Mouse (Mus musculus) Patski (cell line): Measurements from ENCODE around the gene Rin3. TPM values are rescaled to one million over a fixed set of nuclear protein-coding genes. Genes with fewer than 3 reads are reported as not detected.

Source experiments
- ATAC-seq: fragments of 100-300 bp; one replicate; pipeline ENCODE4 v1.8.0; 2021
- CTCF ChIA-PET: fragments of 350-600 bp; sonication (Branson Sonifier 250); formaldehyde crosslinking; loops from one replicate; lab custom pipeline; 2022; ENCODE audit warnings: inconsistent platforms; lab: Charles Lee
- POLR2A ChIA-PET: fragments of 350-600 bp; sonication (Branson Sonifier 250); formaldehyde crosslinking; loops from one replicate; lab custom pipeline; 2022; ENCODE audit warnings: antibody characterized with exemption, inconsistent platforms; lab: Charles Lee
- DNase-seq: peaks from one replicate; pipeline ENCODE4 v3.0.0-alpha.2; 2011; ENCODE audit warnings: low read depth, low spot score
- H3K27me3 ChIP-seq: fragments of 371-371 bp; one replicate; pipeline ENCODE4 v1.5.1; 2021
- CTCF ChIP-seq: fragments of 100-300 bp; IDR thresholded peaks from one replicate; pipeline ENCODE4 v1.5.1; 2021
- in situ Hi-C: fragments of 300-500 bp; cut with MboI; formaldehyde crosslinking; loops from 3 replicates; pipeline ENCODE4 v1.11.1; 2018; ENCODE audit warnings: low pct_unique_long_range_greater_than_20kb, mixed read lengths
- polyA plus RNA-seq: library from polyadenylated mRNA; unstranded; gene quantifications from one replicate; pipeline ENCODE4 v1.2.3, GENCODE M21; 2021

Gene Rin3
- polyA plus RNA-seq, 1 experiment from 2014 or later, result 31.6 TPM

- peak; percentile 50 for ATAC-seq
- in situ Hi-C loops, result no loop called here
- no peak for TF ChIP-seq CTCF
- no peaks in the 10 kb centered on the region for H3K27me3 ChIP-seq
- ChIA-PET POLR2A (no interaction called here), CTCF (no interaction called here)
- no peak for DNase-seq
These were observed 28.6 kb downstream of the Rin3 start for GRCm38 (mm10) chr12:102311454-102311853.

DNA sequence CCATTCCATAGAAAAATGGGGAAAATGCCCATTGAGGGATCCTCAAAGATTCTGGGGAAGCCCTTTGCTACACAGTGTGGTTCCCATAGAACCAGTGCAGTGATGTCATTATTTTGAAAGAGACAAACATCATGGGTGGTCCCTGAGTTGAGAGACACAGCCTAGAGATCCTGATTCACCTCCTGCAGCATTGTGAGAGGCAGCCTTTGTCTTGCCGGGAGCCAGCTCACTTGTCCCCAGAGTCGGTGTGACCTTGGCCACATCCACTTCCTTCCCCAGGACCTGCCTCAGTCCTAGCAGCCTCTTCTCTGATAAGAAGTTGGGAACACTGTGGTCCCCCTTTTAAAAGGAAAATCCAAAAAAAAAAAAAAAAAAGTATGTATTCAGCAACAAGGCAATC is 36.3 kb downstream of the Rin3 start:
- TF ChIP-seq CTCF, result no peak
- no peak for ATAC-seq
- POLR2A ChIA-PET, result no interaction called here
- CTCF ChIA-PET, result no interaction called here
- in situ Hi-C loops, result no loop called here
- no peaks in the 10 kb centered on the region for H3K27me3 ChIP-seq
- no peak for DNase-seq

DNA sequence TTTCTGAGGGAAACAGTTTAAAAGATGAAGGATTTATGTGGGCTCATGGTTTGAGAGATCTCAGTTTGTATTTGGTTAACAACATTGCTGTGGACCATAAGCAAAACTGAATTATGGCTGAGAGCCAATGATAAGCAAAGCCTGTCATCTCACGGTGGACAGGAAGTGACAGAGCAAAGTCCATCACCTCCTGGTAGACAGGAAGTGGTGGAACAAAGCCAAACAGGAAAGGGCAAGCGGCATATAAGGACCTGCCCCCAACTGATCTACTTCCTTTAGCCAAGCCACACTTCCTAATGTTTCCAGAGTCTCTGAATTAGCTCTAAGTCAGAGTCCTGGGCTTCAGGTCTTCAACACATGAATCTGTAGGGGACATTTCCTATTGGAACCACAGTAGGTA is 37.1 kb downstream of the Rin3 start:
- no peak for TF ChIP-seq CTCF
- ATAC-seq (no peak), DNase-seq (no peak)
- H3K27me3 ChIP-seq, result no peaks in the 10 kb centered on the region
- POLR2A ChIA-PET, result interaction anchor here (0.8 kb wide), 1 partner anchor 35 kb away, joined by 3 read pairs; no protein-coding TSS in a partner anchor
- in situ Hi-C loops, result no loop called here
- CTCF ChIA-PET, result no interaction called here

DNA sequence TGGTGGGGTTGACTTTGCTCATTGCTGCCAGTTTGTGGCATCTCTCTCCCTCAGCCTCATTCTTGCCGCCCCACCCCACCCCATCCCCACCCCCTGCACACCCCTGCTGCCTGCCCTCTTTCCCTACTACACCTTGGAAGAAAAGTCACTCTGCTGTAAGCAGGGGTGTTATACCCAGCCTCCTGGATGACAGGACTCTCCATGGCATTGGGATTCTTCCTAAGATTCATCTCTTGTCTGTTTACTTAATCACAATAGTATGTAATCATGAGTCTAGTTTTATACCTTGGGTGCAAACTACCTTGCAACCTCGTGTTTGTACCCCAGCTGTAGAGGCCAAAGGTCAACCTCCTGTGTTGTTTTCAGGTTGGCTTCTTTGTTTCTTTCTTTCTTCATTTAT is 37.5 kb downstream of the Rin3 start:
- in situ Hi-C loops, result no loop called here
- ATAC-seq, result no peak
- TF ChIP-seq CTCF, result no peak
- no peaks in the 10 kb centered on the region for H3K27me3 ChIP-seq
- ChIA-PET POLR2A (interaction anchor here (0.8 kb wide), 1 partner anchor 34 kb away, joined by 3 read pairs; no protein-coding TSS in a partner anchor), CTCF (no interaction called here)
- no peak for DNase-seq

DNA sequence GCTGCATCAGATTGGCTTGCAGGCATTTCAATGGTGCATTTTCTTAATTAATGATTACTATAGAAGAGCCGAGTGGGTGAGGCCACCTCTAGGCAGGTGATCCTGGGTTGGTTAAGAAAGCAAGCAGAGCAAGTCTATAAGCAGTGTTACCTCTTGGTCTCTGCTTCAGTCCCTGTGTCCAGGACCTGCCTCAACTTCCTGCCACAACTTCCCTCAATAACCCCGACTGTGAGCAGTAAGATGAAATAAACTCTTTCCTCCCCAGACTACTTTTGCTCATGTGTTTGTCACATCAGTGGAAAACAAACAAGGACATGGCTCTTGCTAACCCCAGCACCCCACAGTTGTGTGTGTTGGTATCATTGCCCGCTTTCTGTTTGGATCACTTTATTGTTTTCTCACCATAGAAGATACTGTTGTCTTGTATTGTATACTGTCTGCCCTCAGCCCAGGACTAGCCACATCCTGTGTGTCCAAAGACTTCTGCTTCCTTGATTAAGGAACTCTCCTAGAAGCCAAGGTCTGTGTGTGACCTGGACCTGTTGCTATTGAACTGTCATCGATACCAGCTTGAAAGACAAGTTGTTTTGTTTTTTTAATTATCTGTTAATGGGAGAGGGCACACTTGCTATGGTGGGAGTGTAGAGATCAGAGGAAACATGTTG is 38.3 kb downstream of the Rin3 start:
- no peak for TF ChIP-seq CTCF
- in situ Hi-C loops, result no loop called here
- ChIA-PET CTCF (no interaction called here), POLR2A (interaction anchor here (0.6 kb wide), 1 partner anchor 140 kb away, joined by 5 read pairs; no protein-coding TSS in a partner anchor)
- DNase-seq, result no peak
- no peaks in the 10 kb centered on the region for H3K27me3 ChIP-seq
- ATAC-seq, result no peak

DNA sequence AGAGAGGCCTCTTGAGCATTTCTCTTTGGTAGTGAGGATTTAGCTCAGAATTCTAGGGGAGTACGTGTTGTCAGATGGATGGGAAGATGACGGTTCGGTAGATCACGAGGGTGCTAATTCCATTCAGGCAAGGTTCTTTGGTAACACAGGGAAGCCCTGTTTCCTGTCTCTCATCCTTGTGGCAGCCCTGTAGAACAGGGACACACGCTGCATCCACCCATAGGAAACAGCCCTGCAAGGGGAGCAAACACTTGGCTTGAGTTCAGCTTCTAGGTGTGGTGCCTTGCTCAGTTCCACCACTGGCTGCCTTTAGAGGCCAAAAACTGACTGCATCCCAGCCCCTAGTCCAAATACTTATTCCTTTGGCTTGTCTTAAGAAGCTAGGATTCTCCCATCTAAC is 39.0 kb downstream of the Rin3 start:
- no peak for TF ChIP-seq CTCF
- no peaks in the 10 kb centered on the region for H3K27me3 ChIP-seq
- ChIA-PET CTCF (no interaction called here), POLR2A (no interaction called here)
- DNase-seq, result no peak
- no peak for ATAC-seq
- in situ Hi-C loops, result no loop called here

DNA sequence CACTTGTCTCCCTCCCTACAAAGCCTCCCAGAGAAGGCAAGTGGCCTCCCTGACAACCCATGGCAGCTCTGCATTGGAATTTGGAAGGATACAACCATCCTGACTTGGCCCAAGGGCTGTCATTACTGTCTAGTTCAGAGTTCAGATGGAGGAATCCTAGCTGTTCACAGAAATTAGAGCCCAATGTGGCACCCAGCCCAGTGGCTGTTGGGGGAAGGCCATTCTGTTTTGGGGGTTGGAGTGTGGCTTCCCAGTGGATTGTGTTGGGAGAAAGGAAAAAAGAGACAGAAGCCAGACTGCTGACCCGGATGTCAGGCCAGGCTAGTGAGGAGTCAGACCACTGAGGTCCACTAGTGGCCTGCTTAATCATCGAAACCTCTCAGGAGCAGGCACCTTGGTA is 40.5 kb downstream of the Rin3 start:
- H3K27me3 ChIP-seq, result no peaks in the 10 kb centered on the region
- DNase-seq, result no peak
- ChIA-PET CTCF (no interaction called here), POLR2A (no interaction called here)
- ATAC-seq, result no peak
- in situ Hi-C loops, result no loop called here
- TF ChIP-seq CTCF, result no peak

- DNase-seq, result no peak
- POLR2A ChIA-PET, result interaction anchor here (1.0 kb wide), 1 partner anchor 40 kb away, joined by 3 read pairs; no protein-coding TSS in a partner anchor
- H3K27me3 ChIP-seq, result no peaks in the 10 kb centered on the region
- no peak for ATAC-seq
- TF ChIP-seq CTCF, result no peak
- CTCF ChIA-PET, result interaction anchor here (1.4 kb wide), 1 partner anchor 9 kb away, joined by 4 read pairs; no protein-coding TSS in a partner anchor
- in situ Hi-C loops, result no loop called here
These were observed 41.5 kb downstream of the Rin3 start for GRCm38 (mm10) chr12:102324156-102324885.

- DNase-seq (no peak), ATAC-seq (no peak)
- CTCF ChIA-PET, result interaction anchor here (1.4 kb wide), 1 partner anchor 10 kb away, joined by 4 read pairs; no protein-coding TSS in a partner anchor
- POLR2A ChIA-PET, result interaction anchor here (1.0 kb wide), 1 partner anchor 41 kb away, joined by 3 read pairs; no protein-coding TSS in a partner anchor
- no peaks in the 10 kb centered on the region for H3K27me3 ChIP-seq
- in situ Hi-C loops, result no loop called here
- TF ChIP-seq CTCF, result no peak
These were observed 42.0 kb downstream of the Rin3 start for GRCm38 (mm10) chr12:102324886-102325220.

- TF ChIP-seq CTCF, result no peak
- CTCF ChIA-PET, result no interaction called here
- DNase-seq (no peak), ATAC-seq (no peak)
- in situ Hi-C loops, result no loop called here
- POLR2A ChIA-PET, result no interaction called here
- no peaks in the 10 kb centered on the region for H3K27me3 ChIP-seq
These were observed 44.0 kb downstream of the Rin3 start for GRCm38 (mm10) chr12:102326753-102327340.

DNA sequence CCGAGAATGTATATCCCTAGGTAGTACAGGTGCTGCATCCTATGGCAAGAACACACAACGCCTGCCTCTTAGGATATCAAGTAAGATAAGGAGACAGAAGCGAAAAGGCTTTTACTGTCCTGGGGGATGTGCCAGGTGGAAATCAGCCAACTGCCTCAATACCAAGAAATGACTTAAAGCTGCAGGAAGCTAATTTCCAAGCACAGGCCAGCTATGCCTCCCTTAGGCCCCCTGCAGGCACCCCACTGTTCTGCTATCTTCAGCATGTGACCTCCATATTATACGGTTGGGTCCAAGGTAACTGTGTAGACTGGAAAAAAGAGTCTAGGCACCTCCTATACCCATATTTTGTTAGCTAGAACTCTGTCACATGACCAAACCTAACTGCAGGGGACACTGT is 44.7 kb downstream of the Rin3 start:
- no peak for ATAC-seq
- H3K27me3 ChIP-seq, result no peaks in the 10 kb centered on the region
- ChIA-PET POLR2A (no interaction called here), CTCF (no interaction called here)
- DNase-seq, result no peak
- in situ Hi-C loops, result no loop called here
- no peak for TF ChIP-seq CTCF
